Mouse (Mus musculus) CH12F3 (cell line): Measurements from ENCODE around the gene Dst.

ENCODE experiments used
- in situ Hi-C: fragments of 300-500 bp; cut with MboI; formaldehyde crosslinking; loops from 2 replicates; pipeline ENCODE4 v1.14.3; 2020; ENCODE audit warnings: low sequenced_read_pairs

Dst gene

GRCm38 (mm10) chr1:33908191-33908962 is at the start of gene Dst:
Gene Dst, plus strand, starts transcription at chr1:33908225.
- in situ Hi-C loops, result no loop called here

- in situ Hi-C loops, result no loop called here
Observed at GRCm38 (mm10) chr1:33869031-33869430, 39.0 kb upstream of the Dst start.

- in situ Hi-C loops, result no loop called here
Observed at GRCm38 (mm10) chr1:33869437-33869836, 38.6 kb upstream of the Dst start.

GRCm38 (mm10) chr1:33873561-33873960 is 34.5 kb upstream of the Dst start:
- in situ Hi-C loops, result no loop called here

- in situ Hi-C loops, result no loop called here
Observed at GRCm38 (mm10) chr1:33875691-33876090, 32.3 kb upstream of the Dst start.

- in situ Hi-C loops, result no loop called here
Observed at GRCm38 (mm10) chr1:33876416-33876815, 31.6 kb upstream of the Dst start.

GRCm38 (mm10) chr1:33878170-33878569 is 29.9 kb upstream of the Dst start:
- in situ Hi-C loops, result no loop called here

GRCm38 (mm10) chr1:33883102-33883839 is 24.8 kb upstream of the Dst start:
- in situ Hi-C loops, result no loop called here

- in situ Hi-C loops, result no loop called here
Observed at GRCm38 (mm10) chr1:33892784-33893183, 15.2 kb upstream of the Dst start.

- in situ Hi-C loops, result no loop called here
Observed at GRCm38 (mm10) chr1:33896116-33896515, 11.9 kb upstream of the Dst start.

- in situ Hi-C loops, result no loop called here
Observed at GRCm38 (mm10) chr1:33896666-33897065, 11.4 kb upstream of the Dst start.

GRCm38 (mm10) chr1:33897426-33897825 is 10.6 kb upstream of the Dst start:
- in situ Hi-C loops, result no loop called here

- in situ Hi-C loops, result no loop called here
Observed at GRCm38 (mm10) chr1:33898373-33898772, 9.7 kb upstream of the Dst start.

- in situ Hi-C loops, result no loop called here
Observed at GRCm38 (mm10) chr1:33900175-33900574, 7.8 kb upstream of the Dst start.

- in situ Hi-C loops, result no loop called here
Observed at GRCm38 (mm10) chr1:33903587-33903986, 4.4 kb upstream of the Dst start.

GRCm38 (mm10) chr1:33906216-33906615 is 1.8 kb upstream of the Dst start:
- in situ Hi-C loops, result no loop called here

GRCm38 (mm10) chr1:33906927-33907326 is 1.1 kb upstream of the Dst start:
- in situ Hi-C loops, result no loop called here

GRCm38 (mm10) chr1:33907421-33908190 is 419 bp upstream of the Dst start, which contains the start of gene Bend6:
Gene Bend6, minus strand, starts transcription at chr1:33907816.
- in situ Hi-C loops, result no loop called here

- in situ Hi-C loops, result no loop called here
Observed at GRCm38 (mm10) chr1:33911589-33911988, 3.6 kb downstream of the Dst start.

- in situ Hi-C loops, result no loop called here
Observed at GRCm38 (mm10) chr1:33916554-33916953, 8.5 kb downstream of the Dst start.

GRCm38 (mm10) chr1:33922975-33923374 is 14.9 kb downstream of the Dst start:
- in situ Hi-C loops, result no loop called here
